ENCODE assay signal across 28 mouse cellular contexts in the genomic region with DNA sequence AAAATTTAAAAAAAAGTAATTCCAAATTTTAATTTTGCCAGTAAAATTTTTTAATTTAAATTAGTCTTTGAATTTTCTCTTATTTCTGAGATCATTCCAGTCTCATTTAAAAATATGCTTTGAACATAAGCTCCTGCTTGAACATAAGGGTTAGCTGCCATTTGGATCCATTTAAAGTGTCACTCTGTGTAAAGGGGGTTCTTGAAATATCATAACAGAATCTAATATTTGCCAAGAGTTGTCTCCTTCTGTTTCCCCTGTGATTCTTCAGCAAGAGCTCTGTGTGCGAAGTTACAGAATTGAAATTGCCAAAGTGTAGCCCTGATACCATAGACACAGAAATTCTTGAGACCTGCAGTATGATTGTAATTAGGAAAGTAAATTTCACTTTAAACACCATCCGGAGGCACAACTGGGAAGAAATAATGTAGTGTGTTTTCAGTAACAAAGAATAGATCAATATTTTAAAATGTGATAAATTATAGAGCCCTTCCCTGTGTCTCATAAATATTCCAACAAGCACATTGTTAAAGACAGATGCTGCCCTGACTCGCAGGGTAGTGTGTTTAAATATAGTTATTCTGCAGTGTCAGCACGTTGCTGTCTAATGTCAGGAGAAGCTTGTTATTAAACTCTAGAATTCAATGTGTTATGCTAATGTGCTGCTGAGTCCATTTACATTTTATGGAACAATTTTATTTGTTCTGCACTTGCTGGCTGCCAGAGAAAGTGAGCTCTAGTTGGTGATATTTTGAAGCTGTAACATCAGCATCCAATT.
DNase-seq lines count a peak whose midpoint lies in the region; ATAC-seq and TF ChIP-seq lines count a peak whose summit lies in the region.
"Had no signal": no experiment of that assay in that cellular context is flagged by ENCODE, and none has a peak within 500 bp of the region (broad histone marks: within the 10 kb centered on the region; RNA-seq: fewer than 3 reads in every experiment).

No protein-coding gene starts in this region.

- DNase-seq in forebrain, embryonic 11.5 days (ENCODE audit: low spot score), result no peak
- peak; percentile 26 for DNase-seq in layer of hippocampus, adult 9-11 months
- no peak for DNase-seq in layer of hippocampus, postnatal 25 days (ENCODE audit: extremely low spot score in 1 of 2, low spot score in 1 of 2)
- DNase-seq in ES-E14 (ENCODE audit: low read depth, low spot score), result no peak
- peak; percentile 55 for DNase-seq in brain, embryonic 18.5 days (ENCODE audit: low read depth, low spot score)
- DNase-seq in lung, adult 18-20 months, result no peak
- no peak for DNase-seq in urinary bladder, postnatal 36 days (ENCODE audit: low spot score in 2 of 2)
- DNase-seq: adrenal gland, postnatal 14 days; cerebellum, adult 2 months; cerebellum, postnatal 14 days; gastrocnemius, adult 2 months; gastrocnemius, postnatal 36 days; heart, adult 18-20 months; heart, postnatal 36 days; kidney, adult 18-20 months; kidney, postnatal 4 days; lung, postnatal 10 days; right cerebral cortex, postnatal 4 days; thymus, adult 2 months; thymus, postnatal 36 days had no signal

- no peaks in the 10 kb centered on the region for H3K9me3 ChIP-seq in forebrain, embryonic 15.5 days
- H3K9me3 ChIP-seq in forebrain, embryonic 11.5 days (ENCODE audit: control insufficient read depth, low read length), result no peaks in the 10 kb centered on the region
- H3K9me3 ChIP-seq in ES-E14 (ENCODE audit: control insufficient read depth, insufficient read depth, low read depth, low read length), result no peaks in the 10 kb centered on the region
- H3K9me3 ChIP-seq: kidney, embryonic 15.5 days; limb, embryonic 12.5 days had no signal

- no peak overlapping the region for H3K4me2 ChIP-seq in forebrain, embryonic 15.5 days (replicated peaks)
- H3K4me2 ChIP-seq in forebrain, embryonic 11.5 days (ENCODE audit: low read depth, low read length, severe bottlenecking), result no peak overlapping the region
- H3K4me2 ChIP-seq: heart, embryonic 11.5 days; kidney, embryonic 15.5 days; limb, embryonic 12.5 days had no signal

- no peaks in the 10 kb centered on the region for H3K27me3 ChIP-seq in forebrain, embryonic 15.5 days
- no peaks in the 10 kb centered on the region for H3K27me3 ChIP-seq in forebrain, embryonic 11.5 days (ENCODE audit: control insufficient read depth, insufficient read depth, low read length)
- H3K27me3 ChIP-seq: kidney, embryonic 15.5 days; limb, embryonic 12.5 days had no signal

- H3K9ac ChIP-seq in forebrain, embryonic 15.5 days (replicated peaks), result no peak overlapping the region
- no peak overlapping the region for H3K9ac ChIP-seq in forebrain, embryonic 11.5 days (ENCODE audit: low read length)
- H3K9ac ChIP-seq in ES-E14 (ENCODE audit: insufficient read depth, low read depth, low read length, poor library complexity, severe bottlenecking), result no peak overlapping the region
- H3K9ac ChIP-seq: kidney, embryonic 15.5 days; limb, embryonic 12.5 days had no signal

- no peak overlapping the region for H3K4me3 ChIP-seq in forebrain, embryonic 15.5 days
- H3K4me3 ChIP-seq in forebrain, embryonic 11.5 days (ENCODE audit: low read depth, low read length), result no peak overlapping the region
- no peak overlapping the region for H3K4me3 ChIP-seq in ES-E14 (ENCODE audit: insufficient read depth in 1 of 2, low read depth in 1 of 2, low read length in 2 of 2, poor library complexity in 1 of 2, severe bottlenecking in 1 of 2)
- H3K4me3 ChIP-seq: erythroblast, embryonic 14.5 days; gastrocnemius, adult 2 months; kidney, embryonic 15.5 days; left cerebral cortex, adult 2 months; limb, embryonic 12.5 days had no signal

- peak overlapping the region; percentile 76 for H3K27ac ChIP-seq in forebrain, embryonic 15.5 days (replicated peaks)
- H3K27ac ChIP-seq in forebrain, embryonic 11.5 days (ENCODE audit: low read depth, low read length), result no peak overlapping the region
- no peak overlapping the region for H3K27ac ChIP-seq in ES-E14 (ENCODE audit: insufficient read depth, low read depth, low read length, poor library complexity, severe bottlenecking)
- H3K27ac ChIP-seq: gastrocnemius, adult 2 months; kidney, embryonic 15.5 days; left cerebral cortex, adult 2 months; limb, embryonic 12.5 days; macrophage had no signal

- in situ Hi-C loops in ES-E14 (cut with MboI; ENCODE audit: low sequenced_read_pairs in 2 of 2, unreplicated experiment in 2 of 2), result loop anchor here in 1 of 2 experiments (25.0 kb wide), 1 partner anchor 232 kb away; no protein-coding TSS in a partner anchor

- H3K36me3 ChIP-seq in forebrain, embryonic 15.5 days, result no peaks in the 10 kb centered on the region
- H3K36me3 ChIP-seq in forebrain, embryonic 11.5 days (ENCODE audit: control insufficient read depth, insufficient read depth, low read length), result no peaks in the 10 kb centered on the region
- H3K36me3 ChIP-seq in ES-E14 (ENCODE audit: control insufficient read depth, insufficient read depth, low read length, poor library complexity, severe bottlenecking), result no peaks in the 10 kb centered on the region
- H3K36me3 ChIP-seq: kidney, embryonic 15.5 days; limb, embryonic 12.5 days had no signal

- 36% methylated on average over 4 of the region's 4 CpGs for WGBS in forebrain, embryonic 15.5 days
- 80% methylated on average over 4 of the region's 4 CpGs for WGBS in forebrain, embryonic 11.5 days

- H3K4me1 ChIP-seq in forebrain, embryonic 15.5 days, result peaks cover 28% of the 10 kb centered on the region
- H3K4me1 ChIP-seq in forebrain, embryonic 11.5 days (replicated peaks; ENCODE audit: control insufficient read depth, insufficient read depth, low read length), result no peaks in the 10 kb centered on the region
- H3K4me1 ChIP-seq in ES-E14 (ENCODE audit: control insufficient read depth in 2 of 2, insufficient read depth in 2 of 2, low read length in 2 of 2, poor library complexity in 1 of 2), result no peaks in the 10 kb centered on the region

- peak; percentile 69 for ATAC-seq in forebrain, embryonic 15.5 days (replicated peaks)
- no peak for ATAC-seq in forebrain, embryonic 11.5 days (replicated peaks; ENCODE audit: low FRiP score)
- ATAC-seq: hindbrain, embryonic 16.5 days had no signal

TF ChIP-seq in ES-E14, 5 proteins besides CTCF, POLR2A, EP300 and RAD21:
- TF ChIP-seq ZC3H11A (IDR thresholded peaks at IDR 0.05; ENCODE audit: borderline replicate concordance, low read depth, low read length), result no peak
- peak; percentile 64; the same call in 1 of the 2 replicates for TF ChIP-seq MAFK (IDR thresholded peaks at IDR 0.05; ENCODE audit: insufficient read depth, low read depth, low read length)
TF ChIP-seq in ES-E14: peak in this region for 1.

Comparison
In these comparisons a context has a peak if more than half of its experiments do, and no peak if none do; other contexts are left out.
1. DNase-seq: peak in layer of hippocampus, adult 9-11 months (single experiment) and brain, embryonic 18.5 days (single experiment); none in forebrain, embryonic 11.5 days (single experiment), layer of hippocampus, postnatal 25 days (0 of 2), ES-E14 (single experiment), lung, adult 18-20 months (0 of 2) and urinary bladder, postnatal 36 days (0 of 2).